Mouse (Mus musculus): ENCODE measurements around the gene Rgs21. TPM values are rescaled to one million over a fixed set of nuclear protein-coding genes. Genes with fewer than 3 reads are reported as not detected.

Gene Rgs21
- polyA plus RNA-seq, 1 experiment from 2014 or later = not detected

Other genes with a start within 250 kb of the Rgs21 start
- gene Rgs18, start 207.8 kb upstream of the Rgs21 start, polyA plus RNA-seq (2015; fragmentation: Nextera tagmentation; extraction: Ambion mirVana) = 10.1 and 13.0 TPM in 2 replicates